Mouse (Mus musculus): ENCODE measurements around the gene Wdr59.

The Wdr59 gene

GRCm38 (mm10) chr8:111490034-111490591, 31.8 kb downstream of the Wdr59 start:
- no peak for DNase-seq

- DNase-seq: no peak
These were observed 41.2 kb downstream of the Wdr59 start for GRCm38 (mm10) chr8:111480691-111481090.

DNA sequence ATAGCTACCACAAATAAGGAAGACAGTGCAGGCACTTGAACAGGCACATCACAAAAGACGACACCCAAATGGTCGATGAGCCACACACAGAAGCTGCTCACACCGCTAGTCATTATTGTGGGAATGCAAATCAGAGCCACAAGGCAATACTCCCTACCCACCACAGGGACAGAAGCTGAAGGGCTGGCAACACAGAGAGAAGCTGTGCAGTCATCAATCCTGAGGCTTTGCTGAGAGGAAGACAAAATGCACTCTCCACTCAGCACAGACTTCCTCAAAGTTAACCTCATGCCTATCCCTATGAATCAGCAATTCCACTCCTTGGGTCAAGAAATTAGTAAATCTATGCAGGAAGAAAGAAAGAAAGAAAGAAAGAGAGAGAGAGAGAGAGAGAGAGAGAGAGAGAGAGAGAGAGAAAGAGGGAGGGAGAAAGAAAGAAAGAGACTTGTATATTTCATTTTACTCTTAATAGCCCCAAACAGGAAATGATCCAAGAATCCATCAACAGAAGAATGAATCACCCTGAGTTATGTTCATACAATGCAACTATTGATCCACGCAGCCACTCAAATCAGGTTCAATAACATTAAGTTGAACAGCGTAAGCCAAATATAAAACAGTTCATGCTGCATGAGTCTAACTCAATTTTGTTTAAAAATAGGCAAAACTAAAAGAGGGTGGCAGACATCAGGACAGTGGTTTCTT, 44.0 kb downstream of the Wdr59 start:
- DNase-seq: no peak

- DNase-seq: no peak
These were observed 50.3 kb downstream of the Wdr59 start for GRCm38 (mm10) chr8:111471526-111472081.

- DNase-seq: no peak
These were observed 52.9 kb downstream of the Wdr59 start for GRCm38 (mm10) chr8:111469013-111469412.

DNA sequence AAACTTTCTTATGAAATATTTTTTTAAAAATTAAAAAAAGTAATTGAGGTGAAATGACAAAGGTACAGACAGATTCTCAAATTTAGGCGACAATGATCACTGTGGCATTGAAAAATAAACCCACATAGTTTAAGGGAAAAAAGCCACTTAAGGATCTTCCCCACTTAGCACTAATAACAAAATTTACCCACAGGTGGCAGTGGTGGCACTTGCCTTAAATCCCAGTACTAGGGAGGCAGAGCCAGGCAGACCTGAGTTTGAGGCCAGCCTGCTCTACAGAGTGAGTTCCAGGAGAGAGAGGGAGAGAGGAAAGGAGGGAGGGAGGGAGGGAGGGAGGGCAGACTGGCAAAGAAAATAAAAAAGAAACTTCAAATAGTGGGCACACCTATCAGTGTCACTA, 56.6 kb downstream of the Wdr59 start:
- DNase-seq: peak; percentile 19

DNA sequence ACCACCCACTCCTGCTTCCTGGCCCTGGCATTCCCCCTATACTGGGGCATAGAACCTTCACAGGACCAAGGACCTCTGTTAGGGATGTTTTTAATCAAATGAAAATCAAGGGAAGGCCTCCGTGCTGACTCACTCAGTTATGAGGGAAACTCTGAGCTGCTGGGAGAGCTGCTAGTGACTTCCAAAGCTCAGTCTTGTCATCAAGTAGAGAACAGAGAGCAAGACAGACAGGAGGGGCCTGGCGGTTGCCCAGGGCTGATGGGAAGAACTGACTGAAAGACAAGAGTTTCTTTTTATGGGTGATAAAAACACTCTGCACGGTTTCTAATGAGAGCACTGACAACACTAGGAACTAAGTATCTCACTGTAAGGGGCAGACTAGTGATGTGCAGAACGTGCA, 57.4 kb downstream of the Wdr59 start:
- DNase-seq: no peak

DNA sequence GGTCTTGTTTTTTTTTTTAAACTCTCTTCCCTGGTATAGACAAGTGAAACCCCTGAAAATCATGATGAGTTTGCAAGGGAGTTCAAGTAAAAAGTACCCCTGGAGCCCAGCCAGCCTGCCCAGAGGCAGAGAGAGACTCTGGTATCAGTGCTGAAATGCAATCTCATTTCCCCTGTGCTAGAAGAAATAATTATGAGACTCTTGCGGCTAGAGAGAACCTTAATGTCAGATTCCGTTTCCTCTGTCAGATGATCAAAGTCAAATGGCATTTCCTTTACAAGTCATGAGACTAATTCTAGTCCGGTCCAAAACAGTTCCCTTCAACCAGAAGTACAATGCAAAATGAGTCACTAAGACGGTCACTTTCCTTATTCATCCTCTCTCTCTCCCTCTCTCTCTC, 72.2 kb downstream of the Wdr59 start:
- peak; percentile 26 for DNase-seq

GRCm38 (mm10) chr8:111445960-111446660, 75.8 kb downstream of the Wdr59 start:
- DNase-seq: no peak

DNA sequence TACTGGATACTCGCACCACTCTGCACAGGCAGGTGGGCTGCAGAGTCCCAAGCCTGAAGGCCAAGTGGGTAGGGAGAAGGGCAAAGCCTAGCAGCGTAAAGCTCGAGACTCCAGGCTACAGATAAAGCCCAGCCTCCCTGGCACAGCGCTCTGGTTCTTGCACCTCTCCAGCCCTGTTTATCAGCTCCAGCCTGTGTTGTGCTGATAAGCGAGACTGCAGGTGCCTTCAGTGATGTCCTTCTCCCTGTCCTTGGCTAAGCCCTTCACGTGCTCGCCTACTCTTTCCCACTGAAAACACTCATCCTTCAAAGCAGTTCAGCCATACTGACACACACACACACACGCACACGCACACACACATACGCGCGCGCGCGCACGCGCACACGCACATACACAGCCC, 76.3 kb downstream of the Wdr59 start:
- no peak for DNase-seq

DNA sequence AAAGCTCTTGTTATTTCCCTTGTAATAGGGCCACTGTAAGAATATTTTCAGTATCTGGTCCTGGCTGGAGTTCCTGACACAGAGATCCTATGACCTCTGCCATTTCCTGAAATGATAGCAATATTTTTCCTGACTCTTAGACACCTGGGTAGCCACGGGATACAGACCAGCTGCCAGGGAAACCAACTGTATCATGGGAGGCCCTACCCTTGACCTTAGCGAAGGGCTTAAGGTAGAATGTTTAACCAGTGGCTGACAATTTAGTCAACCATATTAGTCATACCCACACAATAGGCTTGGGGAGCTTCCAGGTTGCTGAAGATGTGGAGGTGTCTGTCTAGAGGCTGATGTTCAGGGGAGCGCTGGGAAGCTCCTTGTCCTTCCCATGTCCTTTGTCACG, 77.6 kb downstream of the Wdr59 start:
- no peak for DNase-seq

DNA sequence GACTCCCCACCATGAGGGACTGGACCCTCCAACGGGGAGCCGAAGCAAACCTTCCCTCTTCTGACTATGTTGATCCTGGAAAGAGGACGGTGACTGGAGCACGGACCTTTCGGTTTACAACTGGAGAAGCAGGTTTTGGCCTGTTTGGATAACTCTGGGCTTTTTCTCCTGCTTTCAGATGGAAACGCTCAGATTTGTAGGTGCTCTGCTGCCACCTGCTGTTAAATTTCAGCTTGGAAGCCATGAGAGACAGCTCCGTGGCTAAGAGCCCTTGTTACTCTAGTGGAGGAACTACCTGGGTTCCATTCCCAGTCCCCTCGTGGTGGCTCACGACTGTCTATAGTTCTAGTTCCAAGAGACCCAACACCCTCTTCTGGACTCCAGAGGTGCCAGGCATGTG, 82.7 kb downstream of the Wdr59 start:
- DNase-seq: peak; percentile 79

- no peak for DNase-seq
These were observed 86.6 kb downstream of the Wdr59 start for GRCm38 (mm10) chr8:111435071-111435828.

DNA sequence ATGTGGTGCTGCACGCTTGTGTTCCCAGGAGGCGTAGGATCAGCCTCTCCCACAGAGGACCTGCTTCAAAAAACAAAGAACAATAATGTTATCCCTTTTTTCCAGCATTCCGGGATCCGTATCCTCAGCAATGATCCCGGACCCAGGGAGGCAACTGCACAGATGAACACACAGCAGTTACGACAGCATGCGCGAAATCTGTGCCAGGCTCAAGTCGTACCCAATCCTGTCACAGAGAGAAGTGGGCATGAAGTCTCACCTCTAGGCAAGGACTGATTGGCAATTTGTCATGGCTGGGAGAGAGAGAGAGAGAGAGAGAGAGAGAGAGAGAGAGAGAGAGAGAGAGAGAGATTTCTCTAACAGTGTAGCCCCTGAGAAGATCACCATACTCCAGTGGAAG, 97.2 kb downstream of the Wdr59 start:
- DNase-seq: no peak

DNA sequence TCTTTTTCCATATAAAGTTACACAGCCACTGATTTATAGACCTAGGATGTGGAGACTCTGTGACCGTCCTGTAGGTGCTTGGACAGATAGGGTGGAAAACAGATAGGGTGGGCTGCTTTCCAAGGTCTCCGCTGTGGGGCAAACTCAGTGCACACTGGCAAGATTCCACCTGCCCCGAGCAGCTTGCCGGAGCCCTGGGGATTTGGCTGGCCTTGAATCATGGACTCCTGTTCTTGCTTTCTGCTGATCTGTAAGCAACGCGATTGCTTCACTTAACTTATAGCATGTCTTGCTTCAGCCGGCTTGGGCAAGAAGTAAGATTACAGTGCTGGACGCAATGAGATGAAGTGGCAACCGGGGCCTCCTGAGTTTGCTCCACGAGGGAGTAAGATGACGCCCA, 97.7 kb downstream of the Wdr59 start:
- DNase-seq: no peak

DNA sequence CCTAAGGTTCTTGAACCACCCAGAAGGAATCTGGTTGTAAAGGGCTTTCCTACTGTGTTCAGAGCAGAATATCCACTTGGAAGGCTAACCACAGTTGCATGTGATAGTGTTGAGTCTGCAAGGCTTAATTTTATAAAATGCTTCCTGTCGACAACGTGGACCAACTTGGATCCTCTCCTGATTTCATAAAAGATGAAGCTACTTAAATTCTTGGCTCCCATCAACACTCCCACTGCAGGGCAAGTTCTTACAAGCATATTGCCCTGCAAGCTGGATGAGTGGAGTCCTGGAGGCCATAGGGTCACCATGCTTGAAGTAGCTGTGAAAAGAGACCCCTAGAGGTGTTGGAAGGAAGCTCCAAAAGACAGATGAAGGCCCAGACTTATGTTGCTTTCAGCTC, 99.3 kb downstream of the Wdr59 start:
- no peak for DNase-seq

DNA sequence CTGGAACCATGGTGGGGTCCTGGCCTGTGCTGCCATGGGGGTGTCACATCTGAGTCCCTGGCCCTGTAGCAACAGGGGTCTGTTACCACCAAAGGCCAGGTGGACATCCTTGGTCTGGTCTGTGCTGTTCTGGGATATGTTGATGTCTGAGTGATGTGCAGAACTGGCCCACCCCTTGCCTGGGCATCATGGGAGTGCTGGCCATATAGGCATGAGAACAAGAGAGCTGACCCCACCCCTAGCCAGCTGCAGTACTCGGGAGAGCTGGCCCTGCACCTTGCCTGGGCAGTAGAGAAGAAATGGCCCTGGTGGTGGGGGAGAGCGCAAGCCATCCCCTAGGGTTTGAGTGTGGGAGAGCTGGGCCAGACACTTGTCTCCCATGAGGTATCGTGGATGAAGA, 102.7 kb downstream of the Wdr59 start:
- DNase-seq: no peak

DNA sequence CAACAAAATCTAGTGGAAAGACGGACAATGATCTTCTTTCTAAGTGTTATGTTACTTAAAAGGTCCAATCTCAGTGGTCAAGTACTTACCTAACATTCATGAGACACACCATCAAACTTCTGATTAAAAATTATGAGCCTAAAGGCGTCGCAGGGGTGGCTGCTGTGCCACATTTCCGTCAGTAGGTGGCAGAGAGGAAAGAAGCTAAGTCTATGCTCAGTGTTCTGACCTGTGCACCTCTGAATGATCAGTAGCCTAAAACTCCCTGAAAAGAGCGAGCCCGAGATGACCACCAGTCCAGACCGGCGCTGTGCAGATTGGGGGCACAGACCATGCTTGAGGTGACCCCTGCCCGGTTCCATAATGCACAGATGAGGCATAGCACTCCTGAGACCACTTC, 103.3 kb downstream of the Wdr59 start:
- DNase-seq: peak; percentile 32

DNA sequence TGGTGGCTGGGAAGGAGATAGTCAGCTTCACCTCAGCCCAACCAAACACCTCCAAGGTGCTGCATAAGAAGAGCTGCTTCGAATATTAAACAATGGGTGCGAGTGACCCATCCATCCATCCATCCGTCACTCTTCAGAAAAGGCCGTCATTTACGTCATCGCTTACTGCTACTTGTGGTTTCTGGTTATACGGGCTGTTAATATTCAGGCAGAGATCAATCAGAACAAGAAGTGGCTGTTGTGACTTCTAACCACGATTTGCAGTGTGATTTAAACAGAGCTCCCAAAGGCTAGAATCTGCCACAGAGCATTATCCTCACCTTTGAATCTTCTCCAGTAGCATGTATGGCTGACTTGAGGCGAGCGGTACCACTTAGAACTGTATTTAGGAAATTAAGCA, 104.7 kb downstream of the Wdr59 start:
- DNase-seq: no peak

DNA sequence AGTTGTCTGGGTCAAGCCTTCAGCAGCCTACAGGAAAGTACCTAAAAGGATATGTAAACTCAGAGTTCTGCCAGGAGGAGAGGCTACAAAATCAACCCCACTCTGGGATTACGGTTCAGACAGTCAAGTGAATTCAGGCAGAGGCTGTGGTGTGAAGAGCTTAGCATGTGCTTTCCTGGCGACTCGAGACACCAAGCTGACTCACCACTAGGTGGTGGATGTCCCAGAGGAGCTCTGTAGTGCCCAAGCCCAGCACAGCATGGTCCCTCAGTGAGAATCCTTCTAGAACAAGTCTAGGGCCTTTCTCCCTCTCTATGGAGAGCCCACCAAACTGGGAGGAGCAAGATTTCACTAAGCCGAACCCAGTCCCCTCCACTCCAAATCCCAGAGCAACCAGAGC, 118.5 kb downstream of the Wdr59 start:
- peak; percentile 16 for DNase-seq
